Mouse (Mus musculus): ENCODE data around the gene Gli3.

- TF ChIP-seq CTCF (IDR thresholded peaks at IDR 0.05; ENCODE audit: control insufficient read depth, insufficient read depth, insufficient replicate concordance, low read depth, low read length) (no peak), POLR2A (IDR thresholded peaks at IDR 0.05; ENCODE audit: control insufficient read depth, low read depth, low read length) (no peak)
These were observed 63.7 kb downstream of the Gli3 start for GRCm38 (mm10) chr13:15526691-15527090.
